Mouse (Mus musculus) small intestine, adult 2 months (tissue): ENCODE data around the gene Hecw2.

Experiments used
- CTCF ChIP-seq: fragments of 200-500 bp; IDR thresholded peaks from 2 replicates; pipeline ENCODE4 v1.5.1; 2012; ENCODE audit warnings: low read depth, mild to moderate bottlenecking, control low read depth, inconsistent platforms, low read length, moderate library complexity, mixed read lengths; ENCODE audit not compliant: insufficient replicate concordance, insufficient read length; ENCODE audit errors: extremely low read depth
- POLR2A ChIP-seq: fragments of 200-500 bp; IDR thresholded peaks from 2 replicates; pipeline ENCODE4 v1.6.1; 2012; ENCODE audit warnings: low read depth, mild to moderate bottlenecking, control low read depth, inconsistent platforms, low read length, moderate library complexity

DNA sequence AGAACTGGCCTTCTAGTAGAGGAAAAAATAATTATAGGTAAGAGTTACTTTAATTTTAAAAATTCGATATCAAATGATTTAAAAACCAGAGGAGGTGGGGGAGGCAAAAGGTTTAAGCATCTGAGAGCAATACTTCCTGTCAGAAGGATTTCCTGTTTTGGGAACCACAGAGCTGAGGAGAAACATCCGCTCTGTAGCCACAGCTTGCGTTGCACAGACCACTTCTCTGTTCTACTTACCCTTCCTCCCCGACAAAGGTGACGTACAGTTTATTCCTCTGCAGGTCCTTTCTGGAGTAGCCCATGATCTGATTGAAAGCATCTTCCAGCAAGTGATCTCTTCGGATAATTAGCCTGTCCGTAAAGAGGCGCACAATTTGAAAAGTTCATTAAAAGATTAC, 343.6 kb downstream of the Hecw2 start:
- TF ChIP-seq CTCF (no peak), POLR2A (no peak)
